Mouse (Mus musculus) midbrain, embryonic 15.5 days (tissue): ENCODE data around the gene Ube2z. TPM values are rescaled to one million over a fixed set of nuclear protein-coding genes. Genes with fewer than 3 reads are reported as not detected.

Experiments
- ATAC-seq: fragments of 200-750 bp; cut with Nextera tagmentation; replicated peaks from 2 replicates; pipeline ENCODE4 v1.8.0; 2017; ENCODE audit warnings: moderate TSS enrichment
- H3K27ac ChIP-seq: fragments of 300-500 bp; sonication (generic); 2 replicates; pipeline ENCODE4 v1.5.1; 2015; ENCODE audit warnings: mild to moderate bottlenecking, inconsistent platforms
- H3K27me3 ChIP-seq: fragments of 300-500 bp; sonication (generic); replicated peaks from 2 replicates; pipeline ENCODE4 v1.6.1; 2015; ENCODE audit warnings: inconsistent platforms
- H3K36me3 ChIP-seq: fragments of 300-500 bp; sonication (generic); replicated peaks from 2 replicates; pipeline ENCODE4 v1.6.1; 2015; ENCODE audit warnings: inconsistent platforms
- H3K4me1 ChIP-seq: fragments of 300-500 bp; sonication (generic); 2 replicates; pipeline ENCODE4 v1.6.1; 2015; ENCODE audit warnings: inconsistent platforms
- H3K4me2 ChIP-seq: fragments of 300-500 bp; sonication (generic); 2 replicates; pipeline ENCODE4 v1.6.1; 2015; ENCODE audit warnings: inconsistent platforms, mild to moderate bottlenecking, moderate library complexity
- H3K4me3 ChIP-seq: fragments of 300-500 bp; sonication (generic); 2 replicates; pipeline ENCODE4 v1.5.1; 2015; ENCODE audit warnings: mild to moderate bottlenecking, inconsistent platforms
- H3K9ac ChIP-seq: fragments of 300-500 bp; sonication (generic); 2 replicates; pipeline ENCODE4 v1.6.1; 2015; ENCODE audit warnings: mild to moderate bottlenecking, inconsistent platforms
- H3K9me3 ChIP-seq: fragments of 300-500 bp; sonication (generic); 2 replicates; pipeline ENCODE4 v1.6.1; 2016; ENCODE audit warnings: inconsistent platforms
- WGBS: fragments of 180-500 bp; shearing (Covaris S2); methylation state at CpG from one replicate; pipeline ENCODE4 v1.1.7; 2015; ENCODE audit warnings: mixed read lengths; 5-methylcytosine and 5-hydroxymethylcytosine counted together
- polyA plus RNA-seq: library from polyadenylated mRNA; unstranded; fragments of >200 nt; fragmentation: Nextera tagmentation; extraction: Ambion mirVana; gene quantifications from 2 replicates; pipeline ENCODE4 v1.2.1, GENCODE M21; 2015

Gene Ube2z
- polyA plus RNA-seq, 1 experiment from 2014 or later, result 41.4 TPM

DNA sequence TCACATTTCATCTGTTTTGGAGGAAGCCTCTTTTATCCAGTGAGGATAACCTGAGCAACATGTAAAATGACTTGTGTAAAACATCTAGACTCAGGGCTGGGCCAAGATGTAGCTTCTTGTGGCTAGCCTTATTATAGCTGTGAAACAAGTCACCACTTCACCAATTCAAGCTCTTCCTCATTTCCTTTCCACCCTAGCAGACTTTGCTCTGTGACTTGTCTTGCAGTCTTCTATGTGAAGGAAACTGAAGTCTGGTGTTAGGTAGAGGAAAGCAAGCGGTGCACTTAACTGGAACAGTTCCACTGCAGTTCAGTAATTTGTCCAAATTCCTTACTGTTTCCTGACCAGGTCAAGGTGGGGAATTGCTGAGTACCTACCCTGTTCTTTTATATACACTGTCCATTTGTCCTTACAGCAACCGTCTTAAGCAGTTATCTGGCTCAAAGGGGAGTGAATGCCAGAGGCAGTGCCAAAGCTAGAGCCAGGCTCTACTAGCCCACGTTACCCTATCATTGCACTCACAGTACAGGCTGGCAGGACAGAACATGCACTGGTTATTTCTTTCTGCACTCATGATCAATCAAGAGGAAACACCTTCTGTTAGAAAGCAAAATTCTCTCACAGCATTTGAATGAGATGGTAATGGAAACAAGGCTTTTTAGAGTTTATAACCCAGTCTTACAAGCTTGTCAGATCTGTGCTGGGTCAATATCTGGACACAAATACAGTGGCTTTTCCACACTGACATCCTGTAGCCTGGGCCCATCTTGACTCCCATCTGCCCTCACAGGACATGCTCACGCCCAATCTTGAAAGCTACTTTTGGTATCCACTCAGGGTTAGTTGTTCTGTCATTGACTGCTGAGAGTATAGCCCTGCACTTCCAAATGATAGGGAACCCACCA, 17.5 kb downstream of the Ube2z start:
- no peak overlapping the region for H3K27ac ChIP-seq
- H3K9me3 ChIP-seq, result no peaks in the 10 kb centered on the region
- no peaks in the 10 kb centered on the region for H3K4me1 ChIP-seq
- no peak overlapping the region for H3K4me3 ChIP-seq
- no peak for ATAC-seq
- H3K4me2 ChIP-seq, result no peak overlapping the region
- peaks cover 50% of the 10 kb centered on the region for H3K36me3 ChIP-seq
- WGBS, result 92% methylated on average over 4 of the region's 4 CpGs
- H3K9ac ChIP-seq, result no peak overlapping the region
- no peaks in the 10 kb centered on the region for H3K27me3 ChIP-seq

DNA sequence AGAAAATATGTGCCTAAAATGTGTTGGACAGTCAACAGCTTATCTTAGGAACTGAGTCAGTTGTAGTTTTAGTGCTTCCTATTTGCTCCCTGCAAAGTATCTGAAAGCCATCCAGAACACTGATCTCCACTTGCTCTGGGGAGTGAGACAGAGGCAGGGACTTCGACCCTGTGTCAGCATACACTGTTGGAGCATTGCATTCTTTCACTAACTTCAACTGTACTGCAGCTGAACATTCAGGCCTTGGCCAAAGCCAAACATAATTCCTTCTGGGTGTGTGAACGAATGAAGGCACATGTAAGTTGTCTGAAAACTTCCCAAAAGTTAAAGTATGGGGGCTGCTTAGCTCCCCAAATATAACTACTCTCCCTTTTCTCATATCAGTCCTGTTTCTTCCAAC, 18.4 kb downstream of the Ube2z start:
- Histone ChIP-seq H3K36me3 (peaks cover 47% of the 10 kb centered on the region), H3K9ac (no peak overlapping the region), H3K9me3 (no peaks in the 10 kb centered on the region), H3K4me3 (no peak overlapping the region), H3K27me3 (no peaks in the 10 kb centered on the region), H3K4me1 (no peaks in the 10 kb centered on the region), H3K27ac (no peak overlapping the region), H3K4me2 (no peak overlapping the region)
- 81% methylated on average over 2 of the region's 2 CpGs for WGBS
- no peak for ATAC-seq

DNA sequence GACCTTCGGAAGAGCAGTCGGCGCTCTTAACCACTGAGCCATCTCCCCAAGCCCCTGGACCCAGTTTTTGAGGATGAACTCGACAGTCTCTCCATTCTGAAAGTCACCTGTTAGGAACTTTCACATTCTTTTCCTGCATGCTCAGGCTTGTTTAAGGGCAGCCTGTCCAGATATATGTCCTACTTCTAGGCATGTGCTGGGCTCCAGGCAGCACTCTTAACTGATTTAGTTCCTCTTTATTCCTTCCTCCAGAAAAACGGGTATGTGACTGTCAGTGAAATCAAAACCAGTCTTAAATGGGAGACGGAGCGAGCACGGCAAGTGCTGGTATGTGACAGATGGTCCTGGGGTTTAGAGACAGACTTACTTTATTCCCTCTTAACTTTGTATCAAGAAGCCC, 19.2 kb downstream of the Ube2z start:
- Histone ChIP-seq H3K9me3 (no peaks in the 10 kb centered on the region), H3K27ac (no peak overlapping the region), H3K9ac (no peak overlapping the region), H3K4me2 (no peak overlapping the region), H3K27me3 (no peaks in the 10 kb centered on the region), H3K36me3 (peaks cover 40% of the 10 kb centered on the region), H3K4me3 (no peak overlapping the region), H3K4me1 (no peaks in the 10 kb centered on the region)
- ATAC-seq, result no peak
- WGBS, result 83% methylated on average over 8 of the region's 8 CpGs

DNA sequence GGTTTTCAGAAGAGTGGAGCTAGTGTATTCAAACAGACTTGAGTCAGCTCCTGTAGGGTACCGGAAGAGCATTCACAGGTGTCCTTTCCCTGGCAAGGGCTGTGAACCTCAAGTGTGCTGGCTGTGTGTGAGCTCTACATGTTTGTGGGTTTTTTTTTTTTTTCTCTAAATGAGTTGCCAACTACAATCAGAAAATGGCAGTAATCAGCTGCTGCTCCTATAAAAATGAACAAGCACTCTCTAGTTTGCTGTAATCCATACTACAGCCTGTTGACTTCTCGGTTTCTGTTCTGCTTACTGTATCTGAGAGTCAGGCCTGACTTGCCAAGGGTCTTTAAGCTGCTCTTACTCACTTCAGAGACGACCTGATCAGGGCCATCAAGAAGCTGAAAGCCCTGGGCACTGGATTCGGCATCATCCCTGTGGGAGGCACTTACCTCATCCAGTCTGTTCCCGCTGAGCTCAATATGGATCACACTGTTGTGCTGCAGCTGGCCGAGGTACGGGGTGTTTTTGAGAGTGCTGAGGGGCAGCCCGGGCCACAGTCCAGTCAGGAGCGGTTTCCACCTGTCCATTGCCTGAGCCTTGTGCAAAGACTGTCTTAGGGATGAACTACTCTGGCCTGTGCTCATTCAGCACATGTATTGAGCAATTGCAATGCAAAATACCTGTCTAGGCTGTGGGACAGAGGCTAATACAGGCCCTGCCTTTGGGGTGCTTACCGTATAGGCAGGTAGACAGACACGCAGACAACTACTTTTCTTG, 20.2 kb downstream of the Ube2z start:
- 87% methylated on average over 11 of the region's 11 CpGs for WGBS
- Histone ChIP-seq H3K4me1 (no peaks in the 10 kb centered on the region), H3K27ac (no peak overlapping the region), H3K4me2 (no peak overlapping the region), H3K9me3 (no peaks in the 10 kb centered on the region), H3K4me3 (no peak overlapping the region), H3K36me3 (peaks cover 34% of the 10 kb centered on the region), H3K27me3 (no peaks in the 10 kb centered on the region), H3K9ac (no peak overlapping the region)
- no peak for ATAC-seq

DNA sequence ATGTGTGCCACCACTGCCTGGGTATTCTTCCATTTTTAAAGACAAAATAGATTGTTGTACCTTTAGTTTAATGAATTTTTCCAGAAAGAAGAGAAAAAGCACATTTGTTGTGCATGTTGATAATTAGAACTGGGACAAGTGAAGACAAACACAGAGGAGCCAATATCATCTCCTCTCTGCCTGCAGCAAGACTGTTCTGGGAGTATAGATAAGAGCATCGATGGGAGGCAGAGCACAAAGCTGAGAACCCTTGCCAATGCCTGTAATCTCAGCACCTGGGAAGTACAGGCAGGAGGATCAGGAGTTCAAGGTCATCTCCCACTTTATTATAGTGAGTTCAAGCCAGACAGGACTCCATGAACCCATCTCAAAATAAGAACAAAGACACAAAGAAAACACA, 26.6 kb downstream of the Ube2z start:
- H3K4me3 ChIP-seq, result no peak overlapping the region
- H3K36me3 ChIP-seq, result peaks cover 15% of the 10 kb centered on the region
- WGBS, result 82% methylated on average over 1 of the region's 1 CpGs
- no peak overlapping the region for H3K27ac ChIP-seq
- H3K4me1 ChIP-seq, result peaks cover 28% of the 10 kb centered on the region
- no peak overlapping the region for H3K4me2 ChIP-seq
- H3K27me3 ChIP-seq, result no peaks in the 10 kb centered on the region
- no peak overlapping the region for H3K9ac ChIP-seq
- ATAC-seq, result no peak
- no peaks in the 10 kb centered on the region for H3K9me3 ChIP-seq

DNA sequence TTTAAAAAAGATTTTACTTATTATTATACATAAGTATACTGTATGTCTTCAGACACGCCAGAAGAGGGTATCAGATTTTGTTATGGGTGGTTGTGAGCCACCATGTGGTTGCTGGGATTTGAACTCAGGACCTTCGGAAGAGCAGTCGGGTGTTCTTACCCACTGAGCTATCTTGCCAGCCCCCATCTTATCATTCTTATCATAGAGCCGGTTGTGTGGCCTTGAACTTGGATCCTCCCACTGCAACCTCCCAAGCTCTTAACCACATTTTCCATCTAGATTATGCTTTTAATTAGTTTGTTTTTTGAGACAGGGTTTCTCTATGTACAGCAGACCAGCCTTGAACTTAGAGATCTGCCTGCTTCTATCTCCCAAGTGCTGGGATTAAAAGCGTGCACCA, 27.7 kb downstream of the Ube2z start:
- whole genome bisulfite sequencing, result 95% methylated on average over 5 of the region's 5 CpGs
- Histone ChIP-seq H3K27ac (no peak overlapping the region), H3K9ac (no peak overlapping the region), H3K9me3 (no peaks in the 10 kb centered on the region), H3K4me3 (no peak overlapping the region), H3K36me3 (peaks cover 15% of the 10 kb centered on the region), H3K4me2 (no peak overlapping the region), H3K27me3 (no peaks in the 10 kb centered on the region), H3K4me1 (peaks cover 28% of the 10 kb centered on the region)
- ATAC-seq, result no peak

DNA sequence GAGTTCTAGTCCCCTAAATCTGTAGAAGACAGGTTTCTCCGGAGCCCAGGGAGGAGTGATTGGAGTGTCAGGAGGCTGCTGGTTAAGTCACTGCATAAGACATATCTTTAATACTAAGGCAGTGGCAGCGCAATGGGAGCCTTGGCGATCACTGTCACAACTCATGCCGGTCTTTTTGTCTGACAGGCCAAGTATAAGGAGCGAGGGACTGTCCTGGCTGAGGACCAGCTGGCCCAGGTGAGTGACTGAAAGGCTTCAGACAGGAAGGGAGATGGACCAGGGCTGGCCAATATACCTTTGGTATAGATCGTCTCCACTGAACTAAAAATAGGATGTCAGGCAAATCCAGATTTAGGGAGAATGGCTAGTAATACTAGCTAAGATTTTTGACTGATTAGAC, 30.1 kb downstream of the Ube2z start:
- peak overlapping the region; percentile 66 for H3K9ac ChIP-seq
- H3K27me3 ChIP-seq, result no peaks in the 10 kb centered on the region
- H3K27ac ChIP-seq, result peak overlapping the region; percentile 71
- no peaks in the 10 kb centered on the region for H3K9me3 ChIP-seq
- H3K4me3 ChIP-seq, result peak overlapping the region; percentile 65
- 9% methylated on average over 6 of the region's 6 CpGs for WGBS
- H3K36me3 ChIP-seq, result peaks cover 15% of the 10 kb centered on the region
- peak overlapping the region; percentile 85 for H3K4me2 ChIP-seq
- peak; percentile 37 for ATAC-seq
- peaks cover 28% of the 10 kb centered on the region for H3K4me1 ChIP-seq

DNA sequence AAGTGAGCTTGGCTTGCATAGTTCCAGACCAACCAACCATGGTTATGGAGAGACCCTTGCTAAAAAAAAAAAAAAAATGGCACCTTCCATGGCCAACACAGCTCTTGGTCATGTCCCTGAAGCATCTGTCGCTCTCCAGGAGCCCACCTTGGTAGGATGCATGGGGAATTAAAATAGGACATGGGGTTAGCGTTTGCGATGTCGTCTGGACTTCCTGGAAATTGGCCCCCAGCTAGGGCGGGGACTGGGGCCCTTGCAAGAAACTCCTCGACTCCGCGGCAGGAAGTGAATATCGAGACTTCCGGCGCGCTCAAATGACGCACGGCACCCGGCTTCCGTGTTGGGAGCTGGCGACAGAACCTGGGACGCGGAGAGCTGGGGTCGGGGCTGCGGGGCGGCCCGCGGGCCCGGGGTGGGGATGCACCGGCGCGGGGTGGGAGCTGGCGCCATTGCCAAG, 30.6 kb downstream of the Ube2z start, which contains the start of gene Snf8:
Gene Snf8 (plus strand): TSS at position 290 of the 457 bp plus-strand sequence.
- peak within 1 kb of the TSS; percentile 71 for H3K27ac ChIP-seq
- peaks cover 15% of the 10 kb centered on the region for H3K36me3 ChIP-seq
- H3K4me3 ChIP-seq, result peak within 1 kb of the TSS; percentile 65
- H3K4me2 ChIP-seq, result peak within 1 kb of the TSS; percentile 85
- no peaks in the 10 kb centered on the region for H3K9me3 ChIP-seq
- ATAC-seq, result peak; percentile 71
- H3K4me1 ChIP-seq, result peaks cover 28% of the 10 kb centered on the region
- H3K27me3 ChIP-seq, result peaks cover 2% of the 10 kb centered on the region; the same call in 1 of the 2 replicates
- peak within 1 kb of the TSS; percentile 66 for H3K9ac ChIP-seq
- WGBS, result 0% methylated on average over 29 of the region's 29 CpGs

DNA sequence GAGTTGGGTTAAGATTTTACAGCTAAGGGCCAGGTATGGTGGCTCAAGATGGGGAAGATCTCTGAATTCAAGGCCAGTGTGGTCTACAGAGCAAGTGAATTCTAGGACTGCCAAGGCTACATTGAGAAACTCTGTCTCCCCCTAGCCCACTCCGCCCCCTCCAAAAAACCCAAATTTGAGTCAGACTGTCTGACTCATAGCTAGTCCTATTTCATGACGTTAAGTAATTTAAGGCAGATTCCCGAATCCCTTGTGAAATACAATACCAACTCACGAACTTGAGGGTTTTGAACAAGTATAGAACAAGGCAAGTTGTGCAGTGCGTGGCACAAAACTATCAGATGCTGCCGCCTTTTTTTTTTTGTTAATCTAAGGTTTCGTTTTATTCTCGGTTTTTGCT, 31.1 kb downstream of the Ube2z start:
- ATAC-seq, result no peak
- Histone ChIP-seq H3K4me3 (peak overlapping the region; percentile 65), H3K27me3 (peaks cover 6% of the 10 kb centered on the region; the same call in 1 of the 2 replicates), H3K36me3 (peaks cover 11% of the 10 kb centered on the region), H3K9me3 (no peaks in the 10 kb centered on the region), H3K27ac (peak overlapping the region; percentile 71; the same call in 1 of the 2 replicates), H3K9ac (peak overlapping the region; percentile 66), H3K4me2 (peak overlapping the region; percentile 85), H3K4me1 (peaks cover 28% of the 10 kb centered on the region)
- WGBS, result 48% methylated on average over 8 of the region's 8 CpGs

DNA sequence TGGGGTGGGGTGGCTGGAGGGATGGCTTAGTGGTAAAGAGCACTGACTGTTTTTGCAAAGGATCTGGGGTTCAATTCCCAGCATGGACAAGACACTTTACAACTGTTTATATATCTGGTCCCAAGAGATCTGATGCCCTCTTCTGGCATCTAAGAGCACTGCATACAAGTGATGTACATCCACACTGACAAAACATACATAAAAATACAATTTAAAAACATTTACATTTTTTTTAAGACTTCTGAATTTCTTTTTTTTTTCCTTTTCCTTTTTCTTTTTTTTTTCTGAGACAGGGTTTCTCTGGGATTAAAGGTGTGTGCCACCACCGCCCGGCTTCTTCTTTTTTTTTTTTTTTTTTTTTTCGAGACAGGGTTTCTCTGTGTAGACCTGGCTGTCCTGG, 31.9 kb downstream of the Ube2z start:
- Histone ChIP-seq H3K27me3 (peaks cover 6% of the 10 kb centered on the region; the same call in 1 of the 2 replicates), H3K27ac (no peak overlapping the region), H3K36me3 (peaks cover 5% of the 10 kb centered on the region; the same call in 1 of the 2 replicates), H3K4me1 (peaks cover 28% of the 10 kb centered on the region), H3K4me2 (no peak overlapping the region), H3K9ac (no peak overlapping the region), H3K9me3 (no peaks in the 10 kb centered on the region), H3K4me3 (no peak overlapping the region)
- ATAC-seq, result no peak
- 95% methylated on average over 2 of the region's 3 CpGs for WGBS

DNA sequence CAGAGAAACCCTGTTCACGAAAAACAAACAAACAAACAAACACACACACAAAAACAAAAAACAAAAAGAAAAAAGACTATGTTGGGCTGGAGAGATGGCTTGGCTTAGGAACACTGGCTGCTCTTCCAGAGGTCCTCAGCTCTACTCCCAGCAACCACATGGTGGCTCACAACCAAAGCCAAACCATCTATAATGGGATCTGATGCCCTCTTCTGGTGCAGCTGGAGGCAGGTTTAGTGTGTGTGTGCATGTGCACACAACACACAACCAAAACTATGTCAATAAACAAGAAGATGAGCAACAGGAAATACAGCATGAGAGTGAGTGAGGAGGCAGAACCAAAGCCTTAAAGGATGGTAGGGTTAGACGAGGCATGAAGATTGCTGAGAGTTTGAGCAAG, 33.5 kb downstream of the Ube2z start:
- H3K4me1 ChIP-seq, result peaks cover 23% of the 10 kb centered on the region
- no peak overlapping the region for H3K4me2 ChIP-seq
- H3K27me3 ChIP-seq, result peaks cover 6% of the 10 kb centered on the region; the same call in 1 of the 2 replicates
- no peak overlapping the region for H3K27ac ChIP-seq
- no peak for ATAC-seq
- no peak overlapping the region for H3K9ac ChIP-seq
- no peak overlapping the region for H3K4me3 ChIP-seq
- 85% methylated on average over 2 of the region's 2 CpGs for WGBS
- H3K9me3 ChIP-seq, result no peaks in the 10 kb centered on the region
- H3K36me3 ChIP-seq, result no peaks in the 10 kb centered on the region

DNA sequence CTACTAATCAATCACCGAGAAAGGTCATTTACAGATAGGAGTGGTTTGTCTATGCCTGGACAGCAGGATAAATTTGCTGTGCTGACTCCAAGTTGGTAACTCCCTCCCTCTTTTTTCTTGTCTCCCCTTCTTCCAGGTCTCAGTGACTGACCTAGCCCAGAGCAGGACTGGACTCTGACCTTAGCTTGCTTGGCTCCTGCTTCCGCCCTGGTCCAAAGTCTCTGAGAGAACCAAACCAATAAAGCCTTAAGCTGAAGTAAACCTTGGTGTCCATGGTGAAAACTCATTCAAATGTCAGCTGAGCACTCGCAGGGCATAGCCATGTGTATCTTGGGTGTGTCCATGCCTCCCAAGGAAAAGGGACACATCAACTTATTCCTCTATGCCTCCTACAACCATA, 34.6 kb downstream of the Ube2z start:
- no peak for ATAC-seq
- Histone ChIP-seq H3K27ac (no peak overlapping the region), H3K4me1 (peaks cover 11% of the 10 kb centered on the region), H3K4me3 (no peak overlapping the region), H3K27me3 (peaks cover 6% of the 10 kb centered on the region; the same call in 1 of the 2 replicates), H3K4me2 (no peak overlapping the region), H3K9ac (no peak overlapping the region), H3K9me3 (no peaks in the 10 kb centered on the region), H3K36me3 (no peaks in the 10 kb centered on the region)
- WGBS, result 86% methylated on average over 3 of the region's 3 CpGs
